Mouse (Mus musculus) embryonic facial prominence, embryonic 15.5 days (tissue): ENCODE results near the gene Atad2b. TPM values are rescaled to one million over a fixed set of nuclear protein-coding genes. Genes with fewer than 3 reads are reported as not detected.

Experiments
- ATAC-seq: fragments of 200-750 bp; cut with Nextera tagmentation; 2 replicates; pipeline ENCODE4 v1.8.0; 2017; ENCODE audit warnings: low read depth, moderate TSS enrichment; ENCODE audit not compliant: insufficient number of reproducible peaks, low FRiP score, low TSS enrichment
- H3K27ac ChIP-seq: fragments of 300-500 bp; sonication (generic); replicated peaks from 2 replicates; pipeline ENCODE4 v1.5.1; 2015; ENCODE audit warnings: mild to moderate bottlenecking, inconsistent platforms
- H3K27me3 ChIP-seq: fragments of 300-500 bp; sonication (generic); 2 replicates; pipeline ENCODE4 v1.6.1; 2015; ENCODE audit warnings: inconsistent platforms
- H3K36me3 ChIP-seq: fragments of 300-500 bp; sonication (generic); 2 replicates; pipeline ENCODE4 v1.6.1; 2015; ENCODE audit warnings: mild to moderate bottlenecking, inconsistent platforms
- H3K4me1 ChIP-seq: fragments of 300-500 bp; sonication (generic); 2 replicates; pipeline ENCODE4 v1.6.1; 2015; ENCODE audit warnings: inconsistent platforms
- H3K4me2 ChIP-seq: fragments of 300-500 bp; sonication (generic); replicated peaks from 2 replicates; pipeline ENCODE4 v1.6.1; 2015; ENCODE audit warnings: mild to moderate bottlenecking, inconsistent platforms
- H3K4me3 ChIP-seq: fragments of 300-500 bp; sonication (generic); replicated peaks from 2 replicates; pipeline ENCODE4 v1.5.1; 2015; ENCODE audit warnings: mild to moderate bottlenecking, inconsistent platforms
- H3K9ac ChIP-seq: fragments of 300-500 bp; sonication (generic); 2 replicates; pipeline ENCODE4 v1.6.1; 2015; ENCODE audit warnings: inconsistent platforms
- H3K9me3 ChIP-seq: fragments of 300-500 bp; sonication (generic); replicated peaks from 2 replicates; pipeline ENCODE4 v1.6.1; 2016; ENCODE audit warnings: inconsistent platforms
- WGBS: fragments of 180-500 bp; shearing (Covaris S2); methylation state at CpG from one replicate; pipeline ENCODE4 v1.1.7; 2015; 5-methylcytosine and 5-hydroxymethylcytosine counted together
- polyA plus RNA-seq: library from polyadenylated mRNA; unstranded; fragments of >200 nt; fragmentation: Nextera tagmentation; extraction: Ambion mirVana; gene quantifications from 2 replicates; pipeline ENCODE4 v1.2.1, GENCODE M21; 2015

Gene Atad2b
- polyA plus RNA-seq, 1 experiment from 2014 or later = 10.5 TPM

DNA sequence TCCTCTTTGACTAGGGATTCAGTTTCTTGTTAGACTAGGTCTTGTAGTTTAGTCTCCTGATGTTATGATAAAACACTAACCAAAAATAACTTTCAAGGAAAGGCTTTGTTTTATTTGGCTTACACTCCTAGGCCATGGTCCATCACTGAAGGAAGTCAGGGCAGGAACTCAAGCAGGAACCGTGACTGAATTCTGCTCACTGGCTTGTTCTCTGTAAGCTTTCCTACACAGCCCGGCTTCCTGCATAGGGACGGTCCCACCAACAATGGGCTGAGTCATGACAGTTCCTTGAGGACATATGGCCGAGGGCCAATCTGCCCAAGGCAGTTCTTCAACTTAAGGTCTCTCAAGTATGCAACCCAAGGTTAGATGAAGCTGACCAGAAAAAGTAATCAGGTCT is 5.4 kb upstream of the Atad2b start:
- Histone ChIP-seq H3K9ac (no peak overlapping the region), H3K4me1 (no peaks in the 10 kb centered on the region), H3K4me3 (no peak overlapping the region), H3K36me3 (no peaks in the 10 kb centered on the region), H3K4me2 (no peak overlapping the region), H3K27ac (no peak overlapping the region), H3K27me3 (no peaks in the 10 kb centered on the region), H3K9me3 (no peaks in the 10 kb centered on the region)
- WGBS = 78% methylated on average over 4 of the region's 4 CpGs
- no peak for ATAC-seq

- no peak overlapping the region for H3K9ac ChIP-seq
Observed at GRCm38 (mm10) chr12:4914441-4914840, 2.7 kb upstream of the Atad2b start.

DNA sequence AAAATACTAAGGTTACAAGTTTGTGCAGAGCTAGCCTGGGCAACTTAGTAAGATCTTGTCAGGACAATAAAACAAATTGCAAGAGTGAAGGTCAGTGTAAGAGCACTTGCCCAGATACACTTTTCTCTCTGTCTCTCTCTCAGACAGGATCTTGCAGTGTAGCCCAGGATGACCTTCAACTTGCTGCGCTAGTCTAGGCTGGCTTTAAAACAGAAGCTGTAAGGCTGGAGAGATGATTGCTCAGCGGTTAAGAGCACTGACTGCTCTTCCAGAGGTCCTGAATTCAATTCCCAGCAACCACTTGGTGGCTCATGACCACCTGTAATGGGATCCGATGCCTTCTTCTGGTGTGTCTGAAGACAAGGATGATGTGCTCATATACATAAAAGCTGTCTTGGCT is 2.2 kb upstream of the Atad2b start:
- ATAC-seq = no peak
- Histone ChIP-seq H3K9ac (no peak overlapping the region), H3K4me1 (peaks cover 3% of the 10 kb centered on the region), H3K9me3 (no peaks in the 10 kb centered on the region), H3K4me2 (no peak overlapping the region), H3K27me3 (no peaks in the 10 kb centered on the region), H3K36me3 (no peaks in the 10 kb centered on the region), H3K4me3 (no peak overlapping the region), H3K27ac (no peak overlapping the region)
- 83% methylated on average over 3 of the region's 3 CpGs for WGBS

More at GRCm38 (mm10) chr12:4914441-4914840, 2.7 kb upstream of the Atad2b start:
- Histone ChIP-seq H3K36me3 (no peaks in the 10 kb centered on the region), H3K27me3 (no peaks in the 10 kb centered on the region), H3K9me3 (no peaks in the 10 kb centered on the region), H3K27ac (no peak overlapping the region), H3K4me1 (peaks cover 3% of the 10 kb centered on the region), H3K4me2 (no peak overlapping the region), H3K4me3 (no peak overlapping the region)
- ATAC-seq = no peak
- WGBS = 52% methylated on average over 3 of the region's 3 CpGs

- peak; percentile 48 for ATAC-seq
- Histone ChIP-seq H3K9me3 (no peaks in the 10 kb centered on the region), H3K4me2 (peak overlapping the region; percentile 56), H3K9ac (peak overlapping the region; percentile 98), H3K36me3 (no peaks in the 10 kb centered on the region), H3K27me3 (no peaks in the 10 kb centered on the region), H3K4me1 (peaks cover 3% of the 10 kb centered on the region), H3K27ac (peak overlapping the region; percentile 98), H3K4me3 (peak overlapping the region; percentile 86)
- WGBS = under 1% methylated on average over 45 of the region's 48 CpGs
Observed at GRCm38 (mm10) chr12:4917805-4918591, 845 bp downstream of the Atad2b start.

DNA sequence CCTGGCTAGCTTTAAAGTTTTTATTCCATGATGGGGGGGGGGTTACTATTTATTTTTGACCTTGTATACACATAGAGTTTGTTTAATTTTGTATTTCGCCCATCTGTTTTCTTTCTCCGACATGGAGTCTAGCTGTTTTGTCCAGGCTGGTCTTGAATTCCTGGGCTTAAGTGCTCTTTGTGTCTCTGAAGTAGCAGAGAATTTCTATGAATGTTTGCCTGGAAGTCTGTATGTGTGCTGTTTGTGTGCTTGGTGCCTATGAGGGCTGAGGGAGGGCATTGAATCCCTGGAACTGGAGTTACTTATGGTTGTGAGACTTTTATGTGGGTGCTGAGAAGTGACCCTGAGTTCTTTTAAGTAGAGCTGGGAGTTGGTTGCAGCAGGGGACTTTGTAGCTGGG is 11.0 kb downstream of the Atad2b start:
- ATAC-seq = no peak
- Histone ChIP-seq H3K27ac (no peak overlapping the region), H3K4me3 (no peak overlapping the region)

DNA sequence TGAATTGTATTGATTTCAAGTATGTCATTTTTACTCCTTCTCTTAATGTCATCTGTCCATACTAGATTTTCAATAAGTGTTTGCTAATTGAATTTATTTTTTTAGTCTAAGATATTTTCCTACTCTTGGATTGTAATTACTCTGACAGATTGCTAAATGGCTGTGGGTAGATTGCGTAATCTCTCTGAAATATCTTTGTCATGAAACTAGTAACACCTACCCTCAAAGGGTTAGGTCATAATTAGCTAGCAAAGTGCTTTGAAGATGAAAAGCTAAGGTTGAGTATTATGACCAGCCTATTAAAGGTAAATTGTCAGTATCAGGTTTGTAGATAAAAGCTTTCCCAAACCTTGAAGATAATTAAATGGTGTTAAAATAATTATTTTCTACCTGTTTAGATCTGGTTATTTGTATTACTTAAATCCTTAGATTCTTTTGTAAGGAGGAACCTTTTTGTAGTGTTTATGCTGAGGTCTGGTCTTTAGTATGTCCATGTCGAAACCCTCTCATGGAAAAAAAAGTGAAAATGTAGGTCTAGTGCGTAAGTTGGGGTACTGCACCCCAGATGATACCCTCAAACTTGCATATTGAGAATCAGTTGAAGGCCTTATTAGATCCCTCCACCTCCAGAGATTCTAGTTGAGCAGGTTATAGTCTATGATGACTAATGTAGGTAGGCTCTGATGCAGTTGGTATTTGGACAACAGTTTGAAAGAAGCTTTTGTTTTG is 13.8 kb downstream of the Atad2b start:
- H3K36me3 ChIP-seq = no peaks in the 10 kb centered on the region
- no peak overlapping the region for H3K4me3 ChIP-seq
- no peaks in the 10 kb centered on the region for H3K4me1 ChIP-seq
- WGBS = 89% methylated on average over 3 of the region's 3 CpGs
- H3K4me2 ChIP-seq = no peak overlapping the region
- no peak for ATAC-seq
- no peaks in the 10 kb centered on the region for H3K27me3 ChIP-seq
- no peak overlapping the region for H3K27ac ChIP-seq
- no peaks in the 10 kb centered on the region for H3K9me3 ChIP-seq
- H3K9ac ChIP-seq = no peak overlapping the region

More for the DNA sequence above, 11.0 kb downstream of the Atad2b start:
- Histone ChIP-seq H3K36me3 (no peaks in the 10 kb centered on the region), H3K4me2 (no peak overlapping the region), H3K27me3 (no peaks in the 10 kb centered on the region), H3K9ac (no peak overlapping the region), H3K9me3 (no peaks in the 10 kb centered on the region), H3K4me1 (no peaks in the 10 kb centered on the region)
- 86% methylated on average over 2 of the region's 2 CpGs for WGBS

DNA sequence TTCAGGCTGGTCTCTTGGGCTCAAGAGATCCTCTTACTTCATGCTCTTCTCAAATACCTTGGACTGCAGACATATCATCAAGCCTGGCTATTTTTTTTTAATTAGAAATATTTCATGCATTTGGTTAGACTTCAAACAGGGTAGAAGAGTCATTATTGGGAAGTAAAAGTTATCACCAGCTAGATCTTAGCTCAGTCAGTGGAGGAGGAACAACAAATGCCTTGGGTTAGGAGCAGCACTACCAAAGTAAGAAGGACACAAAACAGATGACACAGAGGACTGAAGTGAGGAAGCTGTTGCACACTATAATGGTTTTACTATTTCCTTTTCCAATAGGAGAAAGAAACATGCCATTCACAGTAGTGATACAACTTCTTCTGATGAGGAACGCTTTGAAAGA is 35.1 kb downstream of the Atad2b start:
- no peak overlapping the region for H3K4me3 ChIP-seq
- 91% methylated on average over 1 of the region's 1 CpGs for WGBS
- H3K9ac ChIP-seq = no peak overlapping the region
- no peak overlapping the region for H3K27ac ChIP-seq
- H3K36me3 ChIP-seq = peaks cover 48% of the 10 kb centered on the region
- H3K4me2 ChIP-seq = no peak overlapping the region
- ATAC-seq = no peak
- no peaks in the 10 kb centered on the region for H3K4me1 ChIP-seq
- no peaks in the 10 kb centered on the region for H3K27me3 ChIP-seq
- H3K9me3 ChIP-seq = no peaks in the 10 kb centered on the region

DNA sequence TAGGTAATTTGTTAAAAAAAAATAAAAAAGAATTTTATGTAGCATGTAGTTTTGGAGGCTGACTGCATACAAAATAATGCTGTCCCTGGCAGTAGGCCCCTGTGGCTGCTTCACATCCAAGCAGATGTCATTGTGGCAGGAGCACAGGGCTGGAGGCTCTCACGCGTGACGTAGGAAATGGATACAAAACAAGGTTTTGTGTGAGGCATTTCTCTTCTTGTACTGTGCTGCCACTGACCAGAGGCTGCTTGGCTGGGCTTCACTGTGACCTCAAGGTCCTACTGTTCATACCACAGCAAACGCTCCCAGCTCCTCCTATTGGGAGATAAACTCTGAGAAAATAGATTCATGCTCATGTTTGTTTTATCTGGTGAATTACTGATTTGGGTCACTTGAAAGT is 36.0 kb downstream of the Atad2b start:
- ATAC-seq = no peak
- no peaks in the 10 kb centered on the region for H3K4me1 ChIP-seq
- no peaks in the 10 kb centered on the region for H3K27me3 ChIP-seq
- no peaks in the 10 kb centered on the region for H3K9me3 ChIP-seq
- no peak overlapping the region for H3K4me3 ChIP-seq
- WGBS = 87% methylated on average over 4 of the region's 4 CpGs
- H3K9ac ChIP-seq = no peak overlapping the region
- no peak overlapping the region for H3K27ac ChIP-seq
- no peak overlapping the region for H3K4me2 ChIP-seq
- peaks cover 42% of the 10 kb centered on the region for H3K36me3 ChIP-seq

- no peak overlapping the region for H3K9ac ChIP-seq
Observed at GRCm38 (mm10) chr12:4972939-4973338, 55.8 kb downstream of the Atad2b start.

DNA sequence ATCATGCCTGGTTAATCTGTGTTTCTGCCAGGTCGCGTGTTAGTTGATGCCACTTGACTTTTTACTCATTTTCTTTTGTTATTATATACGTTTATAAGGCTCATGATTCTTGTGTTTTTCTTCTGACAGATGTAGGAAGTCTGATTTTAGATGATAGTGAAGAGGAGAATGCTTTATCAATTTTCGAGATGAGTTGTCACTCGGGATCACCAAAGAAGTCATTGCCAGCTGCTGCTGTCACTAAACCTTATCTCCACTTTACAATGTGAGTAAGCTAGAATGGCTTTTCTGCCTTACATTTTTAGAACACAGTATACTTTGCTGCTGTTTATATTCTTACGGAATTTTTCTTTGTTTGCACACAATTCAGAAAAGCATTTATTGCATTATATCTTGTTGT is 61.2 kb downstream of the Atad2b start:
- Histone ChIP-seq H3K27ac (no peak overlapping the region), H3K36me3 (peaks cover 42% of the 10 kb centered on the region), H3K9ac (no peak overlapping the region), H3K27me3 (no peaks in the 10 kb centered on the region), H3K4me2 (no peak overlapping the region), H3K9me3 (no peaks in the 10 kb centered on the region), H3K4me1 (no peaks in the 10 kb centered on the region), H3K4me3 (no peak overlapping the region)
- no peak for ATAC-seq
- 87% methylated on average over 6 of the region's 6 CpGs for WGBS

More at GRCm38 (mm10) chr12:4972939-4973338, 55.8 kb downstream of the Atad2b start:
- Histone ChIP-seq H3K4me3 (no peak overlapping the region), H3K27me3 (no peaks in the 10 kb centered on the region), H3K9me3 (no peaks in the 10 kb centered on the region), H3K27ac (no peak overlapping the region), H3K4me2 (no peak overlapping the region), H3K36me3 (peaks cover 37% of the 10 kb centered on the region), H3K4me1 (no peaks in the 10 kb centered on the region)
- 36% methylated on average over 1 of the region's 1 CpGs for WGBS
- no peak for ATAC-seq

DNA sequence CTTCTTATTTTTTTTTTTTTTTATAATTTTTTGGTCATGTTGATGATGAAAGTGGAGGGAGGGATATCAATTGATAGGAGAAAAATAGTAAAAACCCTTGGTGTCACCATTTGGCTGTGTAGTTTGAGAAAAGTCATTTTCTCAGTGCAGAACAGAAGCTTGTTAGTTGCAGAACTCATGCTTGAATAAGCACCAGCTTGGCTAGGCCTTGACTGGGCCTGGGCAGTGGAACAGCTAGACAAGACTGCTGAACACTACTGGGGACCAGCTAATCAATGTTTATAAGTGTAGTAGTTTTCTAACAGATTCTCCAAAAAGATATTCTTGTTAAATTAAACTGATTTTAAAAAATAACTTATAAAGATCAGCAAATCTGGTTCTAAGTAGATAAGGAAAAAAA is 79.8 kb downstream of the Atad2b start:
- Histone ChIP-seq H3K27ac (no peak overlapping the region), H3K9me3 (no peaks in the 10 kb centered on the region), H3K4me2 (no peak overlapping the region), H3K9ac (no peak overlapping the region), H3K27me3 (no peaks in the 10 kb centered on the region), H3K36me3 (0 out of 2 replicates have a peak, but pooled peaks cover under 1% of the 10 kb centered on the region), H3K4me3 (no peak overlapping the region), H3K4me1 (no peaks in the 10 kb centered on the region)
- ATAC-seq = no peak
